Mouse (Mus musculus) layer of hippocampus, adult 6 months (tissue): ENCODE results near the gene Capns1. TPM values are rescaled to one million over a fixed set of nuclear protein-coding genes. Genes with fewer than 3 reads are reported as not detected.

Source experiments
- long read RNA-seq, 2 experiments: library from polyadenylated mRNA; unstranded; transcript quantifications; one replicate each; pipeline ENCODE4 v2.0.0; 2019 to 2020
- polyA plus RNA-seq: library from polyadenylated mRNA; unstranded; fragments of <200 nt; fragmentation: Nextera tagmentation; gene quantifications from 2 replicates; pipeline ENCODE4 v1.2.3, GENCODE M21; 2021

The Capns1 gene
- 39.7 and 41.1 TPM in 2 replicates for polyA plus RNA-seq
- long read RNA-seq, experiment 1, partial matches to known transcripts, result 13 of 25 reads
- long read RNA-seq, experiment 1, other reads (novel, unspliced or antisense), result 5 of 25 reads
- long read RNA-seq, experiment 2, transcript Capns1-203 (11 exons, 1,429 nt), result major isoform, 13 of 21 reads
- long read RNA-seq, experiment 2, partial matches to known transcripts, result 4 of 21 reads
- long read RNA-seq, experiment 2, other reads (novel, unspliced or antisense), result 1 of 21 reads

GRCm38 (mm10) chr7:30198481-30198971 lies at the start of gene Capns1:
Gene Capns1, minus strand, starts transcription at chr7:30198811.

DNA sequence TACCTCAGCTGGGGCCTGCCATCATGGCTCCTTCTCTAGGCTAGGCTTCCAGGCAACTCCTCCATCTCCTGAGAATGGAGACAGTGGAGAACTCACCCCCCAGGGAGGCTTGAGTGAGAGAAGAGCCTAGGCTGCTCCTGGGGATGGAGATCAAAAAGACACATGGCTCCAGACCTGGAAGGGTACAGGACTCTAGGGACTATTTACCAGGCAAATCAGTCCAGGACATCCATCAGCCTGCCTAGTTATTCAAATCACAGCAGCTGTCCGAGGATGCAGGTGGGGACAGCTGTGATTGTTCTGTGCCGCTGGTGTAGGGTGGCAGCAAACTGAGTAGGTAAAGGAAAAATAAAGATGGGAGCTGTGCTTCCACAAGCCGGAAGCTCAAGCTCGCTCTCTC lies 37.0 kb upstream of the Capns1 start, which contains the start of gene Ovol3:
Gene Ovol3 (minus strand): TSS at position 101 of the 400 bp plus-strand sequence.

DNA sequence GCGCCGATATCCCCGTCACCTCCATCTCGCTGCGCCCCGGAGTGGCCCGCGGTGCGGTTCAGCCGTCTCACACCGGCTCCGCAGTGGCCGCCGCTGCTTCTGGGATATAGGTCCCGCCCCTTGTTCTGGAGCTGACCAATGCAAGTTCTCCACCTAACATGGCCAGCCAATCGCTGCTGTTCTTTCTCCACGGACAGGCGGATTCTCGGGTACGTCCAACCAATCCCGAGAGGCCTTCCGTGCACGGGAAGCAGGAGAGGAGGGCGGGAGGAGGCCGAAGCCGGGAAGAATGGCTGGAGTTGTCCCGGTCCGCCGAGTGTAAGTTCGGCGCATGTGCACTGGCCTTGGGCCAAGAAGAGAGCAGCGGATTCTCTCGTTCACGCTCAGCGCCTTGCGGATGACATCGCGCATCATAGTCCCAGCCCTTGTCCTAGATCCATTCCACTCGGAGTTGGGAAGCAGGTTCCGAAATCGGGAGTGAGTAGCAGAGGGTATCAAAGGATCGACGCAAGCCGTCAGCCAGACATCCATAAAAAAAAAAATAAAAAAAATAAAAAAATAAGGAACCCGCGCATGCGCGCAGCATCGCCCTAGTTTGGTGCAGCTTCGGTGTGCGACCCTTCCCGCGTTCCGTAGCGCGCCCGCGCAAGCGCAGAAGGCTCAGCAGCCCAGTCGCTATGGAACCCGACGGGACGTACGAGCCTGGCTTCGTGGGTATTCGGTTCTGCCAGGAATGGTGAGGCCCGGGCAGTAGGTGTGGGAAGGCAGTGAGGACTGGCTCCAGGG lies 33.3 kb upstream of the Capns1 start, which contains the start of the genes Polr2i and Tbcb:
Gene Polr2i (plus strand): TSS at position 280 of the 786 bp plus-strand sequence.
Gene Tbcb (minus strand): TSS at position 604 of the 786 bp plus-strand sequence.

GRCm38 (mm10) chr7:30183879-30184289 lies 14.7 kb downstream of the Capns1 start, which contains the start of gene Cox7a1:
Gene Cox7a1, plus strand, starts transcription at chr7:30184144.

DNA sequence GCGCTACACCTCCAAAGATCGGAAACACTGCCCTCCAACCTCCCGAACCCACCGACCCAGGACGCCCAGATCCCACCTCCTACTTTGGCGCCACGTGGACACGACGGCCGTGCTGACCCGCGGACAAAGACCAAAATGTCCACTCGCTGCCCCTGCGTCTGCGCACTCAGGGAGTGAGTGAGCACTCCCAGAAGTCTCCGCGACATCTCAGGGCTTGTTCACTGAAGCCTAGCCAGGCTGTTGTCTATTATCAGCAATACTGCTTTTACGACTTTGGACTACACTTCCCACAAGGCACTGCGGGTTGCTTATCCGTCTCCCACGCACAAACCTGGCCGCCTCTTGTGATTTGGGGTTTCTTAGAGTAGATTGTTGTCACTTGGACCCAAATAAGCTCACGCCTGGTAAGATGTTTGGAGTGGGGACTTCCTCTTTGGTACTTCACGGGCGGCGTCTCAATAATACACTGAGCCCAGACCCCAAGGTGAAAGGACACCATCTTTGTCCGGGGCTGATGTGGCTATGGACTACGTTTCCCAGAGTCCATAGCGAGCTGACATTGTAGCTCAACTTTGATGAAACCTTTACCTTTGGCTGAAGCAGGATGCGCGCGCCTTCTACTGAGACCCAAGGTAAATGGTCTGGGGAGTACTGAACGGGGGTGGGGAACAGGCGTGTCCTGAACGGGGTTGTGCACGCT lies 28.9 kb downstream of the Capns1 start, which contains the start of gene Zfp146:
Gene Zfp146 (minus strand): TSS at position 168 of the 700 bp plus-strand sequence.

Other genes with a start within 250 kb of the Capns1 start
- 10.0 TPM in 2 replicates for gene Zfp74, start 244.7 kb downstream of the Capns1 start, polyA plus RNA-seq
- 0.23 and 0.29 TPM in 2 replicates for gene Zfp568, start 214.9 kb downstream of the Capns1 start, polyA plus RNA-seq
- 5.0 and 5.1 TPM in 2 replicates for gene Zfp14, start 147.4 kb downstream of the Capns1 start, polyA plus RNA-seq
- gene Zfp82, start 125.9 kb downstream of the Capns1 start, polyA plus RNA-seq, result 2.5 and 2.7 TPM in 2 replicates
- gene Gm26920, start 108.4 kb downstream of the Capns1 start, polyA plus RNA-seq, result 0.08 and 0.69 TPM in 2 replicates
- 6.6 and 6.7 TPM in 2 replicates for gene Zfp566, start 108.3 kb downstream of the Capns1 start, polyA plus RNA-seq
- gene Zfp260, start 104.0 kb downstream of the Capns1 start, polyA plus RNA-seq, result 58.4 and 64.8 TPM in 2 replicates
- gene Zfp382, start 76.9 kb downstream of the Capns1 start, polyA plus RNA-seq, result 7.3 and 8.7 TPM in 2 replicates
- 3.2 and 3.3 TPM in 2 replicates for gene Zfp146, start 29.1 kb downstream of the Capns1 start, polyA plus RNA-seq
- 13.4 and 28.5 TPM in 2 replicates for gene Cox7a1, start 14.7 kb downstream of the Capns1 start, polyA plus RNA-seq
- gene Polr2i, start 33.1 kb upstream of the Capns1 start, polyA plus RNA-seq, result 144 and 151 TPM in 2 replicates
- gene Tbcb, start 33.5 kb upstream of the Capns1 start, polyA plus RNA-seq, result 265 and 278 TPM in 2 replicates
- not detected in 2 replicates for gene Ovol3, start 36.9 kb upstream of the Capns1 start, polyA plus RNA-seq
- 0.13 and 0.30 TPM in 2 replicates for gene Thap8, start 81.3 kb upstream of the Capns1 start, polyA plus RNA-seq
- gene Wdr62, start 81.6 kb upstream of the Capns1 start, polyA plus RNA-seq, result 0.25 and 0.58 TPM in 2 replicates
- 160 and 231 TPM in 2 replicates for gene Clip3, start 92.9 kb upstream of the Capns1 start, polyA plus RNA-seq
- gene Alkbh6, start 109.9 kb upstream of the Capns1 start, polyA plus RNA-seq, result 140 and 144 TPM in 2 replicates
- 0.33 and 0.63 TPM in 2 replicates for gene Syne4, start 116.0 kb upstream of the Capns1 start, polyA plus RNA-seq
- gene E130208F15Rik, start 122.9 kb upstream of the Capns1 start, polyA plus RNA-seq, result 3.0 and 4.7 TPM in 2 replicates
- 22.3 and 23.3 TPM in 2 replicates for gene Sdhaf1, start 125.1 kb upstream of the Capns1 start, polyA plus RNA-seq
- 4.7 and 4.8 TPM in 2 replicates for gene Lrfn3, start 164.0 kb upstream of the Capns1 start, polyA plus RNA-seq
- gene Tyrobp, start 214.9 kb upstream of the Capns1 start, polyA plus RNA-seq, result 120 and 125 TPM in 2 replicates
- gene Hcst, start 221.0 kb upstream of the Capns1 start, polyA plus RNA-seq, result 2.7 and 3.0 TPM in 2 replicates
- 0.40 and 0.80 TPM in 2 replicates for gene Nfkbid, start 222.9 kb upstream of the Capns1 start, polyA plus RNA-seq
- 316 and 379 TPM in 2 replicates for gene Aplp1, start 246.7 kb upstream of the Capns1 start, polyA plus RNA-seq